Mouse (Mus musculus) stomach, postnatal 0 days (tissue): ENCODE measurements around the gene Zfp119b. TPM values are rescaled to one million over a fixed set of nuclear protein-coding genes. Genes with fewer than 3 reads are reported as not detected.
A peak's percentile ranks its signal among the peaks of the same experiment; 100 is the strongest.

Experiments
- ATAC-seq: fragments of 200-750 bp; cut with Nextera tagmentation; 2 replicates; pipeline ENCODE4 v1.8.0; 2017; ENCODE audit not compliant: low FRiP score, low TSS enrichment
- DNase-seq: peaks from one replicate; pipeline ENCODE4 v3.0.0-alpha.2; 2016; ENCODE audit warnings: low spot score
- H3K27ac ChIP-seq: fragments of 300-500 bp; sonication (generic); replicated peaks from 2 replicates; pipeline ENCODE4 v1.5.1; 2014; ENCODE audit warnings: mild to moderate bottlenecking, control low read depth
- H3K27me3 ChIP-seq: fragments of 300-500 bp; sonication (generic); 2 replicates; pipeline ENCODE4 v1.6.1; 2014; ENCODE audit warnings: low read length; ENCODE audit not compliant: control insufficient read depth, insufficient read depth
- H3K36me3 ChIP-seq: fragments of 300-500 bp; sonication (generic); 2 replicates; pipeline ENCODE4 v1.6.1; 2014; ENCODE audit warnings: low read length, mixed read lengths; ENCODE audit not compliant: control insufficient read depth, insufficient read depth
- H3K4me1 ChIP-seq: fragments of 300-500 bp; sonication (generic); replicated peaks from 2 replicates; pipeline ENCODE4 v1.6.1; 2014; ENCODE audit warnings: antibody characterized with exemption; ENCODE audit not compliant: control insufficient read depth, insufficient read depth
- H3K4me2 ChIP-seq: fragments of 300-500 bp; sonication (generic); replicated peaks from 2 replicates; pipeline ENCODE4 v1.6.1; 2014; ENCODE audit warnings: low read depth, mild to moderate bottlenecking, control low read depth, moderate library complexity
- H3K4me3 ChIP-seq: fragments of 300-500 bp; sonication (generic); 2 replicates; pipeline ENCODE4 v1.5.1; 2014; ENCODE audit warnings: low read depth, low read length, control low read depth
- H3K9ac ChIP-seq: fragments of 300-500 bp; sonication (generic); 2 replicates; pipeline ENCODE4 v1.6.1; 2014; ENCODE audit warnings: mild to moderate bottlenecking, low read length, control low read depth, mixed read lengths
- H3K9me3 ChIP-seq: fragments of 300-500 bp; sonication (generic); 2 replicates; pipeline ENCODE4 v1.6.1; 2016; ENCODE audit warnings: low read length; ENCODE audit not compliant: control insufficient read depth
- CTCF ChIP-seq: IDR thresholded peaks from 2 replicates; pipeline ENCODE4 v1.5.1; 2016; ENCODE audit warnings: antibody characterized with exemption, low read depth, mild to moderate bottlenecking, moderate library complexity
- EP300 ChIP-seq: optimal IDR thresholded peaks from 2 replicates; pipeline ENCODE3; 2016; ENCODE audit warnings: antibody characterized with exemption
- WGBS: fragments of 180-500 bp; shearing (Covaris S2); extraction: QIAGEN DNeasy Blood & Tissue Kit; methylation state at CpG from one replicate; pipeline ENCODE4 v1.1.7; 2014; 5-methylcytosine and 5-hydroxymethylcytosine counted together
- polyA plus RNA-seq: library from polyadenylated mRNA; unstranded; fragments of >200 nt; fragmentation: Nextera tagmentation; extraction: Ambion mirVana; gene quantifications from 2 replicates; pipeline ENCODE4 v1.2.1, GENCODE M21; 2015

Zfp119b gene
- polyA plus RNA-seq, 1 experiment from 2014 or later = 5.8 TPM

DNA sequence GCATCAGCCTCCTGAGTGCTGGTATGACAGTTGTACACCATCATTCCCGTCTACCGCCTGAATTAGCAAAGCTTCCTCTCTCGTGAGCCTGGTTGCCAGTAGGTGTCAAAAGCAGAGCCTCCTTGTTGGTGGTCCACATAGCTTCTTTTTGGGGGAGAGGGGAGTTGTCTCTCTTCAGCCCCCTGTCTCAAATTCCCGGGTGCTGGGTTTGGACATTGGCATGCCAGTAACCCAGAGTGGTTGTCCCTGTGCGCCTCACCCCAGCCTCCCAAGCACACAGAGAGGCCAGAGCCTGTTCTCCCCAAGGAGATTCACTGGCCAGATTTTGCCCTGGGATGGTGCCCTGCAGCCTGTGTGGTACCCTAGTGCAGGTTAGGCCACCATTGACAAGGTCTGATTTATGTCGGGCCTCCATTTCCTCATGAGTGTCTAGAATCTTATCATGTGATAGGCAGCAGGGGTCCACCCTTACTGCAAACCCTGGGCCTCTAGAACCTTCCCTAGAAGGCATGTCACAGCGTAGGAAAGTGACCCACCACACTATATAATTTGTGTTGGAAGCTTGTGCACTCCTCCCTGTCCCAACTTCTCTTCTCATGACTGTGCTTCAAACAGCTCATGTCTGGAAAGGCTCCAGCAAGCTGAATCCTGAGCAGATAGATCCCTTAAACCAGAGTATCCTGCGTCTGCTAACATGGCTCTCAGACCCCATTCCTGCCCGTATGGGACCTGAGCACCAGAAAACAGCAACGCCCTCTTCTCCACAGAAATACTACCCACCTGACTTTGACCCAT is 10.8 kb upstream of the Zfp119b start:
- no peak for DNase-seq

DNA sequence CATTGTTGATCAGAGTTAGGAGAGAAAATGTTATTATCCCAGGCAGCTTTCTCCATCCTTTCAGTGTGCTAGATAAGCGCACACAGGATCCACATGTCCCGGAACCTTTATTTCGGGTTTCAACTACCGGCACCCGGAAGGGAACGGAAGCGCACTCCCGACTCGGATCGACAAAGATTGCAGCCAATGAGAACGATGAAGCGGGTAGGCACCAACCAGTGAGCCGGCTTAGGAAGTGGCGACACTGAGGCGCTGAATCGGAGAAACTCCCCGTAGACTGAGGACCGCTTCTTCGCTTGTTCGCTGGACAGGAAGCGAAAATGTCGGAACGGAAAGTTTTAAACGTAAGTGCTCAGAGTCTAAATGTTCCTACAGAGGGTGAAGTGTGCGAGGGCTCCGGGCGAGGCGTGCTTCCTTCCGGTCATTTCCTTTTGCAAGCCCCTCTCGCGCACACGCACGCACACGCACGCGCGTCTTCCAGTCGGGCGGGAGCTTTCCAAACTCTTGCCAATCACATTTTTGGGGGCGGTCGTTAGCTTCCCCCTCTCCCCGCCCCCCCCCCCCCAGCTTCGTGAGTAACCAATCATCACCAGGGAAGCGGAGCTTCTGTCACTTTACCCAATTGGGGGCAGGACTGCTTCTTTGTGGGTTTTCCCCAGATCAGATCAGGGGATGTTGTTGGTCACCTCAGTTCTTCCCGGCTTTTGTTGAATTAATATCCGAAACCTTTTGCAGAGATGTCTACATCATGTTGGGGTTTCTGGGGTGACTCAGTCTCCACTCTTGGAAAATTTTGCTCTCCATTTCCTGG is 9.8 kb upstream of the Zfp119b start, which contains the start of gene Yju2:
Gene Yju2, plus strand, starts transcription at position 182 of the 811 bp plus-strand sequence.
- peak within 1 kb of the TSS; percentile 94 for H3K27ac ChIP-seq

More for the DNA sequence above, 10.8 kb upstream of the Zfp119b start:
- WGBS = 71% methylated on average over 10 of the region's 10 CpGs
- H3K9me3 ChIP-seq = no peaks in the 10 kb centered on the region
- H3K27me3 ChIP-seq = no peaks in the 10 kb centered on the region
- peak overlapping the region; percentile 14; the same call in 1 of the 2 replicates for H3K27ac ChIP-seq
- H3K9ac ChIP-seq = peak overlapping the region; percentile 41
- no peak for ATAC-seq
- H3K36me3 ChIP-seq = peaks cover 6% of the 10 kb centered on the region; the same call in 1 of the 2 replicates
- peak overlapping the region; percentile 47 for H3K4me2 ChIP-seq
- 0 out of 2 replicates have a peak, but pooled peaks cover 4% of the 10 kb centered on the region for H3K4me1 ChIP-seq
- TF ChIP-seq CTCF (no peak), EP300 (no peak)
- H3K4me3 ChIP-seq = peak overlapping the region; percentile 57

DNA sequence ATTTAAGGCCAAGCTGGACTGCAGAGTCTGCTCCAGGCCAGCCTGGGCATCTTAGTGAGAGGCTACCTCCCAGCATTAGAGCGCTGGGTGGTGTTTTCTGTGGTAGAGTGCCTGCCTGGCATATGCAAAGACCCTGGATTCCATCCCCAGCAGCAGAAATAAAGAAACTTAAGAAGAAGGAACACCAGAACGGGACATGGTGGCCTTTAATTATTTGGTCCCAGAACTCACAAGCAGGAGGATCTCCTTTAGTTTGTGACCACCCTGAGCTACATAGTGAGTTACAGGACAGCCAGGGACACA is 9.2 kb upstream of the Zfp119b start:
- Histone ChIP-seq H3K4me1 (0 out of 2 replicates have a peak, but pooled peaks cover 4% of the 10 kb centered on the region), H3K36me3 (peaks cover 4% of the 10 kb centered on the region; the same call in 1 of the 2 replicates), H3K27me3 (no peaks in the 10 kb centered on the region), H3K4me3 (peak overlapping the region; percentile 57), H3K9me3 (no peaks in the 10 kb centered on the region), H3K9ac (peak overlapping the region; percentile 55), H3K4me2 (peak overlapping the region; percentile 58), H3K27ac (peak overlapping the region; percentile 94)
- WGBS = 32% methylated on average over 2 of the region's 2 CpGs
- TF ChIP-seq EP300 (no peak), CTCF (no peak)
- DNase-seq (no peak), ATAC-seq (no peak)

More for the DNA sequence above, 9.8 kb upstream of the Zfp119b start, which contains the start of gene Yju2:
- Histone ChIP-seq H3K4me2 (peak within 1 kb of the TSS; percentile 58), H3K4me1 (0 out of 2 replicates have a peak, but pooled peaks cover 4% of the 10 kb centered on the region), H3K27me3 (no peaks in the 10 kb centered on the region), H3K36me3 (peaks cover 4% of the 10 kb centered on the region; the same call in 1 of the 2 replicates), H3K9ac (peak within 1 kb of the TSS; percentile 63), H3K9me3 (no peaks in the 10 kb centered on the region), H3K4me3 (peak within 1 kb of the TSS; percentile 57)
- peak; percentile 93 for DNase-seq
- under 1% methylated on average over 46 of the region's 46 CpGs for WGBS
- TF ChIP-seq CTCF = no peak
- peak; percentile 82 for TF ChIP-seq EP300
- ATAC-seq = peak; percentile 96

DNA sequence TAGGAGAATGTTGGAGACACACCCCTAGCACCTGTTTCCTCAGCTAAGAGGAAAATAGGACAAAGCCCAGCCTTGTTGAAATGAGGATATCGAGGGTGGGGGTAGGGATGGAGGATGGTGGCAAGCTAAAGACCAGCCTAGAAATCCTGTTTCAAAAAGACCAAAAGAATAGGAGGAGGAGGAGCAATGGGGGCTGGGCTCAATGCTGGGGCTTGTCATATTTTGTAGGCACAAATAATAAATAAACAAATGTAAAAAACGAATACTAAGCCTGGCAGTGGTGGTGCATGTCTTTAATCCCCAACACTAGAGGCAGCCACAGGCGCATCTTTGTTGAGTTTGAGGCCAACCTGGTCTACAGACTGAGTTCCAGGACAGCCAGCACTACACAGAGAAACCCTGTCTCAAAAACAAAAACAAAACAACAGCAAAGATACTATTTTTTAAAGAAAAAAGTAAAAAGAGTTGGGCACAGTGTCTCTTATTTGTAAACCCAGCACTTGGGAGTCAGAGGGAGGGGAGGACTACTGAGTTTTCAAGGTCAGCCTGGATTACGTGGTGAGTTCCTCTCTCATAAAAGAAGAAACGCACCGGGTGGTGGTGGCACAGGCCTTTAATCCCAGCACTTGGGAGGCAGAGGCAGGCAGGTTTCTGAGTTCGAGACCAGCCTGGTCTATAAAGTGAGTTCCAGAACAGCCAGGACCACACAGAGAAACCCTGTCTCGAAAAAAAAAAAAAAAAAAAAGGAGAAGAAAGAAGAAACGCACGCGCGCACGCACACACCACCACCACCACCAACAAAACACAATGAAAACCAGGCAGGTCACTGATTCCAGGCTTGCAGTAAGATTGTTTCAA is 8.7 kb upstream of the Zfp119b start:
- Histone ChIP-seq H3K4me2 (peak overlapping the region; percentile 58), H3K27ac (peak overlapping the region; percentile 94), H3K27me3 (no peaks in the 10 kb centered on the region), H3K4me3 (peak overlapping the region; percentile 57; the same call in 1 of the 2 replicates), H3K36me3 (0 out of 2 replicates have a peak, but pooled peaks cover 4% of the 10 kb centered on the region), H3K9ac (peak overlapping the region; percentile 55; the same call in 1 of the 2 replicates), H3K9me3 (no peaks in the 10 kb centered on the region), H3K4me1 (0 out of 2 replicates have a peak, but pooled peaks cover 4% of the 10 kb centered on the region)
- DNase-seq = peak; percentile 11
- no peak for ATAC-seq
- no peak for TF ChIP-seq EP300
- TF ChIP-seq CTCF = no peak
- WGBS = 76% methylated on average over 12 of the region's 13 CpGs

DNA sequence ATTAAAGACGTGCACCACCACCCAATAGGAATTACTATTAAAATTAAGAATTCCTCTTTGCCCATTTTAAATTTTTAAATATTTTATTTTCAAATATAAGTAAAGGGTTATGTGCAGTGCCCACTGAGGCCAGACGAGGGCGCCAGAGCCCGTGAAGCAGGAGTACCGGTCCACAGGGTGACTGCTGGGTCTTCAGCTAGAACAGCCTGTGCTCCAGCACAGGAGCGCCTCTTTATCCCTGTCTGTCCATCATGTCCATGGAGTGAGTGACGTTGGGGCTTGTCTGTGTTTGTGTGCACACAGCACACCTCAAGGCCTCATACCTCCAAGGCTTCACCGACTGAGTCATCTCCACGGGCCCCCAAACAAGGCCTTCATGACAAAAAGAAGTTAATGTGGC is 7.9 kb upstream of the Zfp119b start:
- DNase-seq (peak; percentile 78), ATAC-seq (no peak)
- H3K9me3 ChIP-seq = no peaks in the 10 kb centered on the region
- TF ChIP-seq CTCF (peak; percentile 89), EP300 (no peak)
- no peak overlapping the region for H3K4me3 ChIP-seq
- H3K4me1 ChIP-seq = 0 out of 2 replicates have a peak, but pooled peaks cover 4% of the 10 kb centered on the region
- no peaks in the 10 kb centered on the region for H3K27me3 ChIP-seq
- H3K36me3 ChIP-seq = 0 out of 2 replicates have a peak, but pooled peaks cover 2% of the 10 kb centered on the region
- H3K4me2 ChIP-seq = no peak overlapping the region
- no peak overlapping the region for H3K9ac ChIP-seq
- no peak overlapping the region for H3K27ac ChIP-seq
- 16% methylated on average over 9 of the region's 9 CpGs for WGBS
